Mouse (Mus musculus) layer of hippocampus, postnatal 10 days (tissue): ENCODE data around the gene Ptpn23. TPM values are rescaled to one million over a fixed set of nuclear protein-coding genes. Genes with fewer than 3 reads are reported as not detected.
"Not testable (repeated sequence)": the region's sequence is repeated elsewhere in the genome, so short reads cannot be mapped to it uniquely, and the experiment has no call there.

Experiments
- DNase-seq, 2 experiments: peaks; one replicate each; pipeline ENCODE4 v3.0.0; 2021; ENCODE audit warnings: low spot score in 2 of 2
- total RNA-seq, 2 experiments: library from RNA; stranded (reverse); gene quantifications; 2 replicates each; pipeline ENCODE4 v1.2.3; 2021

The Ptpn23 gene
- total RNA-seq, 2 experiments from 2014 or later, result 49.9 to 57.0 TPM

DNA sequence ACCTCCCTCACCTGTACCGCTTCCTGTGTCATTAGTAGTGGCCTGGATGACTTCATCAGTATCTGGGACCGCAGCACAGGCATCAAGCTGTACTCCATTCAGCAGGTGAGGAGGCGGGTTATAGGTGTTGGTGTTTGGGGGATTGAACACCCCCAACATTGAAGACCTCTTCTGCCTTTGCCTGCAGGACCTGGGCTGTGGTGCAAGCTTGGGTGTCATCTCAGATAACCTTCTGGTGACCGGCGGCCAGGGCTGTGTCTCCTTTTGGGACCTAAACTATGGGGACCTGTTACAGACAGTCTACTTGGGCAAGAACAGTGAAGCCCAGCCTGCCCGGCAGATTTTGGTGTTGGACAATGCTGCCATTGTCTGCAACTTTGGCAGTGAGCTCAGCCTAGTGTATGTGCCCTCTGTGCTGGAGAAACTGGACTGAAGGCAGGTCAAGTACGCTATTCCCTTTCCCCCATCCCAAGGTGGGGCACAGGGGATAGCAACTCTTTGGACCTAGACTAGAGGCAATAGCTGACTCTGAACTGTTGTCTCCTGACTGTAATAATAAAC lies 23.6 kb downstream of the Ptpn23 start:
- DNase-seq, result no peak

DNA sequence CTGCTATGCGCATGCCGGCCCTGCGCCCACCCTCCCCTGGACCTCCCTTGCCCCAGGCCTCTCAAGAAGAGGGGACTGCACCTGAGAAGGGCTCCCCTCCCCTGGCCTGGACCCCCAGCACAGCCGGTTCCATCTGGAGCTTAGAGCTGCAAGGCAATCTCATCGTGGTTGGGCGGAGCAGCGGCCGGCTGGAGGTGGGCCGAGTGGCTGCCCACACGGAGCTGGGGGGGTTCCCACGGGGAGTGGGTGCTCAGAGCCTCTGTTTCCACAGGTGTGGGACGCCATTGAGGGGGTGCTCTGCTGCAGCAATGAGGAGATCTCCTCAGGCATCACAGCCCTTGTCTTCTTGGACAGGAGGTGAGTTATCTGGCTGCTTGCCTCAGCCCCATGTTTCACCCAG lies 26.7 kb downstream of the Ptpn23 start:
- no peak for DNase-seq

DNA sequence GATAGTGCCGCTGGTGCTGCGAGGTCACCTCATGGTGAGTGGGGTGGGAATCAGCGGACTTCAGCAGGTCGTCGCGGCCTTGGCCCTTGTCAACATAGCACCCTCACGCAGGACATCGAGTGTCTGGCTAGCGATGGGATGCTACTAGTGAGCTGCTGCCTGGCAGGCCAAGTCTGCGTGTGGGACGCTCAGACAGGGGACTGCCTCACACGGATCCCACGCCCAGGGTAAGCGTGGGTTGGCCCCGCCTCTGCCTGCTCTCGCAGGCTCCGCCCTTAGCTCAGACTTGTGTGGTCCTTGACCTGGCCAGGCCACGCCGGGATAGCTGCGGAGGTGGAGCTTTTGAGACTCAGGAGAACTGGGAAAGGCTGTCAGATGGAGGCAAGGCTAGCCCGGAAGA lies 27.4 kb downstream of the Ptpn23 start:
- DNase-seq, result no peak

DNA sequence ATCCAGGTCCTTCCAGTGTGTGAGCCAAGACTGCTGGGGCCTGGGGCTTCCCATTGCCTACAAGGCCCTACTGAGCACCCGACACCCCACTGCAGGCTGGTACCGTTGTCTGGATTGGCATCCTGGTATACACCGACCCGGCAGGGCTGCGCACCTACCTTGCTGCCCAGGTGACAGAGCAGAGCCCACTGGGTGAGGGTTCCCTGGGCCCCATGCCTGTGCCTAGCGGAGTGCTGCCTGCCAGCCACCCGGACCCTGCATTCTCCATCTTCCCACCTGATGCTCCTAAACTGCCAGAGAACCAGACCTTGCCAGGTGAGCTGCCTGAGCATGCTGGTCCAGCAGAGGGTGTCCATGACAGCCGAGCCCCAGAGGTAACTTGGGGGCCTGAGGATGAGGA lies 28.7 kb downstream of the Ptpn23 start:
- DNase-seq, result no peak

DNA sequence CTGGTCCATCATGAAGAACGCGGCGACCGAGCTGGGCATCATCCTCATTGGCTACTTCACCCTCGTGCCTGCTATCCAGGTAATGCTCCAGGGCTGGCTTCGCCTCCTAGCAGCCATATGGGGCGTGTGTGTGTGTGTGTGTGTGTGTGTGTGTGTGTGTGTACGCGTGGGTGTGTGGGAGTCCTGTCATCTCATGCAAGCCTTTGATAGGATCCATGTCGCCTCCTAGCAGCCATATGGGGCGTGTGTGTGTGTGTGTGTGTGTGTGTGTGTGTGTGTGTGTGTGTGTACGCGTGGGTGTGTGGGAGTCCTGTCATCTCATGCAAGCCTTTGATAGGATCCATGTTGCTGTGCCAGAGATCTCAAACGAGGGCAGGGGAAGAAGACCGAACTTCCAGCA lies 30.4 kb downstream of the Ptpn23 start:
- DNase-seq, result not testable (repeated sequence)

DNA sequence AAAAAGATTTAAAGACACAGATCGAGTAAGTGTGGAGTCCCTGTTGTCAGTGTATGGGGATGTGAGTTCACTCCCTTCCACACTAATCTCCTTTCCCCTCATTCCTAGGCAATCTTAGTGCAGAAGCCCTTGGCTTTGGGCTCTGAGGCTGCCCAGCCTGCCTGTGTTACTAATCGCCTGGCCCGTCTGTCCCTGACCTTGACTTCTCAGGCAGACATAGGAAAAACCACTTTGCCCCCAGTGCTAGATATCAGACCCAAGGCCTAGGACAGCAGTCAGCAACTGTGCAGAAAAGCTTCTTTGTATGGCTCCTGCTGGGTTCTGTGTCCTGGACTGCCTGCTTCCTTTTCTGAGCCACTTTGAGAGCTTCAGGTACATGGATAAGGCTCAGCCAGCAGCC lies 32.3 kb downstream of the Ptpn23 start:
- DNase-seq, result no peak

DNA sequence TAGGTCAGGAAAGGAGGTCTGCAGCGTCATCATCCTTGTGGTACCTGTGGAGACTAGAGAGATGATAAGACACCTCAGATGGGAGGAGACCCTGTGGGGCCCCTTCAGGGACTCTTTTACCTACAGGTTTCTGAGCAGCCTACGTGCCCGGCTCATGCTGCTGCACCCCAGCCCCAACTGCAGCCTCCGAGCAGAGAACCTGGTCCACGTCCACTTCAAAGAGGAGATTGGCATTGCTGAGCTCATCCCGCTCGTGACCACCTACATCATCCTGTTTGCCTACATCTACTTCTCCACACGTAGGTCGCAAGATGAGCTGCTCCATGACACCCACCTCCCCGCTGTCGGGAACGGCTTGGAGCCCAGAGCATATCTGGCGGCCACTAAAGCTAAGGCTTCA lies 34.1 kb downstream of the Ptpn23 start:
- no peak for DNase-seq

DNA sequence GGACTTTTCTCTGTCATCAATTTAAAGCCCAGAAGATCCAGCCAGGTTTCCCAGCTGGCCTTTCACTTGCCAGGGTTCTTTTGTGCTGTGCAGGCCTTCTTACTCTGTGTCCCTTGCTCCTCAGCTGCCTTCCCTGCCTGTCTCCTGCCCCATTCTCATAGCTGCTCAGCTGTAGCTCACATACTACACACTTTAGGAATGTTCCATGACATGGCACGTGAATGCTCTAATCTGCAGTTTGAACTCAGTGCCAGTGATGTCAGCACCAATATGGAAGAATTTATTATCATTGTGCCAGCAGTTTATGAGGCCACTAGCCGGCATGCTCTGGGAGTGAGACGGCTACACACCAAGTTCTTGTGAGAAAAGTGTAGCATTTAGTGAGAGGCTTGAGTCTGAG lies 38.2 kb downstream of the Ptpn23 start:
- no peak for DNase-seq

DNA sequence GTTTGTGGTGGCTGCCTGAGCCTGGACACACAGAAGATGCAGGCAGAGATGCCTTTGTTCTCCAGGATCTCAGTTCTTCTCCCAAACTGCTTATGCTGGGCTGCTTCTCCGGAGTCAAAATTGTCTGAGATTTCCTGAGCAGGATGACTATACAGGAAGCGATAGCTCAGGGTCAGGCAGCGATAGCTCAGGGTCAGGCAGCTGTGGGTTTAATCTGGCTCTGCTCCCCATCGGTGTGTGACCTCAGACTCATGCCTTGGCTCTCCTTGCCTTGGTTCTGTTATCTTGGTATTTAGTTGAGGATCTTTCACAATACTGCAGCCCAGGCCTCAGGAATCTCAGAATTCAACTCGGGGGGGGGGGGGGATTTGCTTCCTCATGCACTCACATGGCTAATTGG lies 41.3 kb downstream of the Ptpn23 start:
- no peak for DNase-seq

DNA sequence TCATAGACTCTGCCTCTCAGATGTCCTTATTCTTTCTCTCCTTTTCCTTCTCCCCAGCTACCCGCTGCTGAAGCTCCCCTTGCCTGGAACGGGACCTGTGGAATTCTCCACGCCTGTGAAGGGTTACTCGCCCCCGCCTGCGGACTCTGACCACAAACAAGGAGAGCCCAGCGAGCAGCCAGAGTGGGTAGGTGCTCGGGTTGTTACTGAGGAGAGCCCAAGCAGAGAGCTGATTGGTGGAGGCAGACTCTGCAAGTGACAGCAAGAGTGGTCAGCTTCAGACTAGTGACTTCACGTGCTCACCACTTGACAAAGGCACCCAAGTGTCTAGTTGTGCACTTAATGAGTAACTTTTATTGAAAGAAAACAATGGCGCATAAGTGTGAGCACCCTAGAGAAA lies 45.7 kb downstream of the Ptpn23 start:
- no peak for DNase-seq

DNA sequence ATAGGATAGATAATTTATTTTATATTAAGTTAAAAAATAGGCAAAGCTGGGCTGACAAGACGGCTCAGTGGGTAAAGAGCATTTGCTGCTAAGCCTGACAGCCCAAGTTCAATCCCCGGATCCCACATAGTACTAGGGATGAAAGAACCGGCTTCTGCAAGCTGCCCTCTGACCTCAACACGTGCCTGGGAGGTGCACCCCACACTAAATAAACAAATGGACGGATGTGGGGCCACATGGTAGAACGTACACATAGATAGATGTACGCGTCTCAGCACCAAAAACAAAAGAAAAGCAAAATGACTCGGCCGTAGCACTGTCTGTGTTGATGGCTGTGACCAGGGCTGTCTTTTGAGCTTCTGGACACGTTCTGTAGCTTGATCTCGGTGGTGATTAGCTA lies 46.7 kb downstream of the Ptpn23 start:
- DNase-seq, result no peak

DNA sequence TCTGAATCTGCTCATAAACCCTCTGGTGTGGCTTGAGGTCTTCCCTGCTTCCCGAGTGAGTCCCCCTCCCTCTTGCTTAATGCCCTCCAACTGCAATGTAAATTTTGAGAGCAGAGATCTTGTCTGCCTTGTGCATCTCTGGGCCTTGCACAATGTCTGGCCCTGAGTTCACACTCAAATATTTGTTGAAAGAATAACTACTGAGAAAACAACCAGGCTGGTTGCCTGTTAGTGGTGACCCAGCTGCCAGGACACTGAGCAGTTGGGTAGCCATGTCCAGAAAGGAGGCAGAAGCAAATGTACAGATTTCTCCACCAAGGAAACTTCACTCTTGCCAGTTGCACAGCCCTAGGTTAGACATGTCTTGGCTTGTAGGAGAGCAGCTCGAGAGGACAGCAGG lies 49.7 kb downstream of the Ptpn23 start:
- no peak for DNase-seq

DNA sequence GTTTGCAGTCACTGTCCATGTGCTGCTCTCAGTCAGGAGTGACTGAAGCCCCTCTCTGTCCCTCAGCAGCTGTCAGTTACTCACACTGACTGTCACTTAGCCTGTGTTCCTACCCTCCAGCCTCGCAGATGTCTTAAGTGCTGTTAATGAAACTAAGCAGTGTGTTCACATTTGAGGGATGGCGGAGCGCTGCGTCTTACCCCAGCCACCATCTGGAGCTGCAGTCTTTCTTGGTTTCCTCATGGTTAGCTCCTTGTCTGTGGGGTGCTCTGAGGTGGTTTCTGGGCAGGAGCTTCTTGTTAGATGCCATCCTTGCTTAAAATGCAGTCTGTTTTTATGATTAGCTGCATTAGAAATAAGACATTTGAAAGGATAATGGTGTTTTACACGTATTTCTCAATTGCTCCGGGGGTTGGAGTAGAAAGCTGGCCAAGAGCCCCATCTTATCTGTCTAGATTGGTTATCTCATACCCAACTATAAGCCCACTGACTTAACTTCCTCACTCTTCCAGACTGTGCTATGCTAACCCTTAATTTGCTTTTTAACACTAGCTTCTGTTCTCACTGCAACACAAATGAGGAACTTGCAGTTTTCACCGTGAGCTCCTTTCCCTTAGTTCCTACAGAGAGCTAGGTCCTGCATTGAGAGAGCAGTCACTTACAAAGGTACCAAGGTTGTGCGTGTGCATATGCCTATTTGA lies 55.9 kb downstream of the Ptpn23 start:
- DNase-seq, result no peak

DNA sequence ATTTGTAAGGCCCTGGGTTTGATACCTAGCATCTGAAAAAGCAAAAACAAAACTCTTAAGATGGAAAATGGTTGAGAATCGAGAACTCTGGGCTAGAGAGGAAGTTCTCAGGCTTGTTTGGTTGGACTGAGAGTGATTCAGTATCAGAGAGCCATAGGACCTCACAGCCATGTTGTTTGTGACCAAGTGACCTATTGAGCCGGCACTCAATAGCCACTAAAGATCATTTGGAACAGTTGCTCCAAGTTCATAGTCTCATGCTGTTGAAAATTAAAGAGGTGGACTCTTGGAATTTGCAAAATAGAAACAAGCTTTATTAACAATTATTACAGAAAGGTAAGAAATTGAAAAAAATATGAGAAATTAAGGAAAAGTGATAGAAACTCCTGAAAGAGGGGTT lies 56.7 kb downstream of the Ptpn23 start:
- no peak for DNase-seq

DNA sequence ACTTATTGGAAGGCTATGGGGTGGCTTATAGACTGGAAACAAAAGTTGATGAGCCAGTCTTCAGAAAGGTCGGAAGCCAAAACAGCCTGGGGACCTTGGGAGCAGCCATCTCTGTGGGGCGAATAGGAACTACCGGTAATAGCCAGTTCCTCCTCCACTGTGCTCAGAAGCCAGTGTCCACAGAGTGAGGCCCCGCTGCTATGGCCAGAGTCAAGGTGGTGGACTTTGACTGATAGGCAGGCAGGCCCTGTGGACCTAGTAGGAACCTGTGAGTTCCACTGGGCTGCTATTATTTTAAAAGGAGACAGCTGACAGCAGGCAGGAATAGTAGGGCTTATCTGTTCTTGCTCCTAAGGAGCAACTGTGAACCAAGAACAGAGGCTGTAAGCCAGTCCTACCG lies 57.4 kb downstream of the Ptpn23 start:
- DNase-seq, result no peak

DNA sequence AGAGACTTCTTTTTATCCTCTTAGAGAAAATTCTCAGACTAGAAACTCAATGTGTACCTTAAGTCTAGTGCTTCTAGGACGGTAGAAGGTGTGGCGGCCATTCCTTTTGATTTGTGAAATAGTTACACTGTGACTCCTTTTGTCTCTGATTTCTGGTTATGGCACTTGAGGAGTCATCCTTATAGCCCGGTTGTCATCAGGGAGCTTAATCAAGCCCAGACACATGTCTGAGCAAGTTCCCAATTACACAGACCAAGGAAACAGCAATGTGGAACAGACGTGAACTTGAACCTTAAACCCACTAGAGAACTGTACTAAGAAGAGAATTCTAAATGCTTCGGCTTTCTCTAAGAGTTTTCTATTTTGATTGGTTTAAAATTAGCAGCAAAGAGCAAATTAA lies 57.8 kb downstream of the Ptpn23 start:
- DNase-seq, result no peak

DNA sequence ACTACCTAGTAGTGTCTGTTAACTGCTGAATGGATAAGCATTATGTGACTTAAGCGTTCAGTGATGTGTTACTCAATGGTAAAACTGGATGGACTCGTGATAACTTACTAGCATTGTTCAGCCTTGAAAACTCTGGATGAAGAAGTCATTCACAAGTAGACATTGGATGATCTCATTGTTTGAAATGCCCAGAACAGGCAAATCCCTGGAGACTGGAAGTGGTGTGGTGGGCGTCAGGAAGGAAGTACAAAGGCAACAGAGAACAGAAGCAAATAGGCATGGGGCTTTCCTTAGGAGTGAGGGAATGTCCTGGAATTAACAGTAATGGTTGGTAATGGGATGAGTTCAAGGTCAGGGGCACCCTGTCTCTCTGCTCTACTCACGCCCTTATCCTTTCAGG lies 59.1 kb downstream of the Ptpn23 start:
- DNase-seq, result no peak

DNA sequence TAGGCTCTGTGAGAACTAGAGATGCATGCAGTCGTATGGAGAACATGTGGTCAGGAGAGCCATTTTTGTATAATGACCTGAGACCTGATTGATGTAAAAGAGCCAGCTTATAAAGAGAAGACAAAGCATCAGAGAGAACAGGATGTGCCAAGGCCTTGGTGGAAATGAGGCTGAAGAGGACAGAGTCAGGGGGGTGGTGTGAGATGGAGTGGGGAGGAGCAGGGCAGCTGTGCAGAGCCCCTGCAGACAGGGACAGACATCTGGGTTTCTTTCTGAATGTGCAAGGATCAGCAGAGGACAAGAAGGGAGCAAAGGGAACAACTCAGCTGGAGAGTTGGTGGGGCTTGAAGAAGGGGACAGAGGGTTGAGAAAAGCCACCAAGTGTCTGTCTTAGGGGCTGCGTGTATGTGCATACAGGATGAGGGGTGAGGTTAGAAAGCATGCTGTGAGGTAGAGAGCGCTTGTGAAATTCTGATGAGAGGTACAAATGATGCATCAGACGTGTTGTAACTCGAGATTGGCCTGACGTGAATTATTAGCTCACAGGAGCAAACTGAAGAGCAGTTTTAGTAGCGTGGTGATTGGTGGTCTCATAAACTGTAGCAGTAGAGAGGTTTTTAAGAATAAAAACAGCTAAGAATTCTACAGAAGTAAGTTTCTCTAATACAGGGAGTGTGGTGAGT lies 62.8 kb downstream of the Ptpn23 start:
- DNase-seq, result no peak

DNA sequence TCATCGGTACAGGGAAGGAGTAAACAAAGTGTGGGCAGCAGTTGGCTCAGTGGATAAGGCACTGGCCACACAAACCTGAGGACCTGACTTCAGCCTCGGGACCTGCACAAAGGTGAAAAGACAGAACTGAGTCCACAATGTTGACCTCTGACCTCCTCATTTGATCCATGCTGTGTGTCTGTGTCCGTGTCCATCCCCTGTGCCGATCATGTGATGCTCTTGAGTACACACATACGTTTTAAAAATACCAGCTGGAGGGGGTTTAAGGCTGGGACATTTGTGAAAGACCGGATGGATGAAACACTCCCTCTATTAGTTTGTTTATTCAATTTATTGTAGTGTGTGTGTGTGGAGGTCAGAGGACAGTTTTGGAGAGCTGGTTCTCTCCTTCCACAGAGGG lies 64.2 kb downstream of the Ptpn23 start:
- no peak for DNase-seq

DNA sequence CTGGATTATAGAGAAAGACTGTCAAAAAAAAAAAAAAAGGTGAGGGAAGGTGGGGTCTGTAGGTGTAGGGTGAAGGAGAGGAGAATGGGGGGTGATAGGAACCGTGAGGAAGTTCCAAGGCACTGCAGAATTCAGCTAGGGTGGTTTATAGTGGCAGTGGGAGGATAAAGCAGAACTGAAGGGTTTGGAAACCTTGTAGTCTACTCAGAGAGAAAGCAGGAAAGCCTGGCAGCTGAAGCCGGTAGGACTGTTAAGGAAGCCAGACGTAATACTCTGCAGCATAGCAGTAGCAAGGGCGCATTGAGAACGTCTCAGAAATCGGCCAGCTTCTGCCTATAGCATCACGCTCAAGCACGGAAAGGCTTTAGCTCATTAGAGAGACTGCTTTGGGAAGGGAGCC lies 66.0 kb downstream of the Ptpn23 start:
- DNase-seq, result no peak

DNA sequence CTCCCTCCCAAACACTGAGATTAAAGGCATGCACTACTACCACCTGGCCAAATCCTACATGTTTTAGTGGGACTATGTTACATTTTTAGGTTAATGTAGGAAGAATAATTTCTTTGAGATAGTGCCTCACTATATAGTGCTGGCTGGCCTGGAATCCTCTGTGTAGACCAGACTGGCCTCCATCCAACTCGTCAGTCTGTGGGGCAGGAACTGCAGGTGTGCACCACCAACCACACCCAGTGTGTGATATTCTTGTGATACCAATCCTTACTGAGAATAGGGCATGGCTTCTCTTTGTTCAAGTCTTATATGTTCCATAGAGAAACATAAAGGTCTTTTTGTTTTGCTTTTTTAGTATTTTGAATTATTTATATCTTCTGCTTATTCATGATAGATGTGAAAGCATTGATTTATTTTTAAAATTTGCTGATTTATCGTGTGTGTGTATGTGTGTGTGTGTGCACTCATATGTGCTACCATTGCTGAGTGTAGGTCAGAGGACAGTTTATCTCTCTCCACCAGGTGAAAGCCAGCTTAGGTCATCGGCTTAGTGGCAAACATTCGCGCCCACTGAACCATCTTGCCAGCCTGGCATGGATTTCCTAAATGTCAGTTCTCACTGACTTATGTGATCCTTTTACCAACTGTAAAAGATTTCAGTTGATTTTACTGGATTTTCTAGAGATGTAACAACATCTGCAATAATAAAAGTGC lies 67.8 kb downstream of the Ptpn23 start:
- no peak for DNase-seq
